Mouse (Mus musculus): ENCODE results near the gene Frat2. TPM values are rescaled to one million over a fixed set of nuclear protein-coding genes. Genes with fewer than 3 reads are reported as not detected.

Gene Frat2
- polyA plus RNA-seq, 1 experiment from 2014 or later: 4.5 TPM

GRCm38 (mm10) chr19:41808104-41808634, 39.8 kb downstream of the Frat2 start:
- H3K4me3 ChIP-seq (ENCODE audit: low read depth, low read length): no peak overlapping the region
- no peak for ATAC-seq
- WGBS: 83% methylated on average over 8 of the region's 8 CpGs
- H3K9me3 ChIP-seq (ENCODE audit: control insufficient read depth): no peaks in the 10 kb centered on the region
- TF ChIP-seq CTCF (IDR thresholded peaks at IDR 0.05; ENCODE audit: low read depth): no peak
- no peaks in the 10 kb centered on the region for H3K36me3 ChIP-seq (ENCODE audit: control insufficient read depth, insufficient read depth)
- no peak overlapping the region for H3K27ac ChIP-seq (ENCODE audit: low read depth, low read length)
- H3K27me3 ChIP-seq (replicated peaks; ENCODE audit: control insufficient read depth, insufficient read depth, low read length): no peaks in the 10 kb centered on the region
- no peaks in the 10 kb centered on the region for H3K4me1 ChIP-seq (replicated peaks; ENCODE audit: control insufficient read depth, insufficient read depth, low read length)
- H3K9ac ChIP-seq (ENCODE audit: low read depth, low read length): no peak overlapping the region
- H3K4me2 ChIP-seq (replicated peaks; ENCODE audit: low read depth): no peak overlapping the region

GRCm38 (mm10) chr19:41807497-41807896, 40.4 kb downstream of the Frat2 start:
- Histone ChIP-seq H3K4me2 (replicated peaks; ENCODE audit: low read depth) (no peak overlapping the region), H3K4me1 (replicated peaks; ENCODE audit: control insufficient read depth, insufficient read depth, low read length) (no peaks in the 10 kb centered on the region), H3K27me3 (replicated peaks; ENCODE audit: control insufficient read depth, insufficient read depth, low read length) (no peaks in the 10 kb centered on the region), H3K4me3 (ENCODE audit: low read depth, low read length) (no peak overlapping the region), H3K27ac (ENCODE audit: low read depth, low read length) (no peak overlapping the region), H3K9me3 (ENCODE audit: control insufficient read depth) (no peaks in the 10 kb centered on the region), H3K36me3 (ENCODE audit: control insufficient read depth, insufficient read depth) (no peaks in the 10 kb centered on the region), H3K9ac (ENCODE audit: low read depth, low read length) (no peak overlapping the region)
- no peak for ATAC-seq
- 75% methylated on average over 9 of the region's 9 CpGs for WGBS
- TF ChIP-seq CTCF (IDR thresholded peaks at IDR 0.05; ENCODE audit: low read depth): no peak

GRCm38 (mm10) chr19:41805831-41806230, 42.1 kb downstream of the Frat2 start:
- ATAC-seq: no peak
- Histone ChIP-seq H3K27ac (ENCODE audit: low read depth, low read length) (no peak overlapping the region), H3K4me1 (replicated peaks; ENCODE audit: control insufficient read depth, insufficient read depth, low read length) (no peaks in the 10 kb centered on the region), H3K9me3 (ENCODE audit: control insufficient read depth) (no peaks in the 10 kb centered on the region), H3K27me3 (replicated peaks; ENCODE audit: control insufficient read depth, insufficient read depth, low read length) (no peaks in the 10 kb centered on the region), H3K4me2 (replicated peaks; ENCODE audit: low read depth) (no peak overlapping the region), H3K4me3 (ENCODE audit: low read depth, low read length) (no peak overlapping the region), H3K9ac (ENCODE audit: low read depth, low read length) (no peak overlapping the region), H3K36me3 (ENCODE audit: control insufficient read depth, insufficient read depth) (no peaks in the 10 kb centered on the region)
- peak; percentile 55 for TF ChIP-seq CTCF (IDR thresholded peaks at IDR 0.05; ENCODE audit: low read depth)
- WGBS: 94% methylated on average over 4 of the region's 4 CpGs

- Histone ChIP-seq H3K9ac (ENCODE audit: low read depth, low read length) (no peak overlapping the region), H3K4me1 (replicated peaks; ENCODE audit: control insufficient read depth, insufficient read depth, low read length) (no peaks in the 10 kb centered on the region), H3K4me3 (ENCODE audit: low read depth, low read length) (no peak overlapping the region), H3K27ac (ENCODE audit: low read depth, low read length) (no peak overlapping the region), H3K27me3 (replicated peaks; ENCODE audit: control insufficient read depth, insufficient read depth, low read length) (no peaks in the 10 kb centered on the region), H3K36me3 (ENCODE audit: control insufficient read depth, insufficient read depth) (no peaks in the 10 kb centered on the region), H3K4me2 (replicated peaks; ENCODE audit: low read depth) (no peak overlapping the region), H3K9me3 (ENCODE audit: control insufficient read depth) (no peaks in the 10 kb centered on the region)
- ATAC-seq: no peak
- 45% methylated on average over 7 of the region's 7 CpGs for WGBS
- peak; percentile 58 for TF ChIP-seq CTCF (IDR thresholded peaks at IDR 0.05; ENCODE audit: low read depth)
Observed at GRCm38 (mm10) chr19:41803322-41803721, 44.6 kb downstream of the Frat2 start.

- peak within 1 kb of the TSS; percentile 81 for H3K9ac ChIP-seq (ENCODE audit: low read depth, low read length)
- H3K9me3 ChIP-seq (ENCODE audit: control insufficient read depth): no peaks in the 10 kb centered on the region
- H3K27me3 ChIP-seq (replicated peaks; ENCODE audit: control insufficient read depth, insufficient read depth, low read length): no peaks in the 10 kb centered on the region
- H3K36me3 ChIP-seq (ENCODE audit: control insufficient read depth, insufficient read depth): no peaks in the 10 kb centered on the region
- ATAC-seq: peak; percentile 99
- H3K4me3 ChIP-seq (ENCODE audit: low read depth, low read length): peak within 1 kb of the TSS; percentile 99
- under 1% methylated on average over 48 of the region's 48 CpGs for WGBS
- H3K27ac ChIP-seq (ENCODE audit: low read depth, low read length): no peak within 1 kb of the TSS; the same call in 1 of the 2 replicates
- peak within 1 kb of the TSS; percentile 80 for H3K4me2 ChIP-seq (replicated peaks; ENCODE audit: low read depth)
- no peak for TF ChIP-seq CTCF (IDR thresholded peaks at IDR 0.05; ENCODE audit: low read depth)
- no peaks in the 10 kb centered on the region for H3K4me1 ChIP-seq (replicated peaks; ENCODE audit: control insufficient read depth, insufficient read depth, low read length)
Observed at GRCm38 (mm10) chr19:41801742-41802369, 46.1 kb downstream of the Frat2 start, which contains the start of gene Arhgap19. Gene Arhgap19, minus strand, starts transcription at chr19:41802047.

GRCm38 (mm10) chr19:41800986-41801741, 46.8 kb downstream of the Frat2 start:
- Histone ChIP-seq H3K4me2 (replicated peaks; ENCODE audit: low read depth) (peak overlapping the region; percentile 80), H3K9me3 (ENCODE audit: control insufficient read depth) (no peaks in the 10 kb centered on the region), H3K4me3 (ENCODE audit: low read depth, low read length) (peak overlapping the region; percentile 99), H3K27me3 (replicated peaks; ENCODE audit: control insufficient read depth, insufficient read depth, low read length) (no peaks in the 10 kb centered on the region), H3K27ac (ENCODE audit: low read depth, low read length) (no peak overlapping the region; the same call in 1 of the 2 replicates), H3K36me3 (ENCODE audit: control insufficient read depth, insufficient read depth) (no peaks in the 10 kb centered on the region), H3K4me1 (replicated peaks; ENCODE audit: control insufficient read depth, insufficient read depth, low read length) (no peaks in the 10 kb centered on the region), H3K9ac (ENCODE audit: low read depth, low read length) (peak overlapping the region; percentile 81)
- 3% methylated on average over 26 of the region's 26 CpGs for WGBS
- TF ChIP-seq CTCF (IDR thresholded peaks at IDR 0.05; ENCODE audit: low read depth): no peak
- no peak for ATAC-seq

Data from intestine, postnatal 0 days (tissue).